Mouse (Mus musculus) myocyte (in vitro differentiated cells): ENCODE data around the gene Gm20388. TPM values are rescaled to one million over a fixed set of nuclear protein-coding genes. Genes with fewer than 3 reads are reported as not detected.

Source experiments
- H3K27me3 ChIP-seq: one replicate; pipeline ENCODE4 v1.6.1; 2011; ENCODE audit not compliant: control insufficient read depth, insufficient read depth, insufficient read length
- H3K36me3 ChIP-seq: one replicate; pipeline ENCODE4 v1.6.1; 2011; ENCODE audit not compliant: control insufficient read depth, insufficient read depth
- H3K4me2 ChIP-seq: one replicate; pipeline ENCODE4 v1.6.1; 2011; ENCODE audit warnings: low read depth, control low read depth
- H3K4me3 ChIP-seq: one replicate; pipeline ENCODE4 v1.5.1; 2011; ENCODE audit warnings: mild to moderate bottlenecking, control low read depth, moderate library complexity
- H3K79me2 ChIP-seq: one replicate; pipeline ENCODE4 v1.6.1; 2011; ENCODE audit not compliant: control insufficient read depth, insufficient read depth
- H3ac ChIP-seq: one replicate; pipeline ENCODE4 v1.6.1; 2011; ENCODE audit not compliant: control insufficient read depth, insufficient read length
- CEBPB ChIP-seq: IDR thresholded peaks from 2 replicates; pipeline ENCODE4 v1.6.1; 2011; ENCODE audit warnings: mild to moderate bottlenecking, moderate library complexity; ENCODE audit not compliant: poor library complexity, insufficient read depth, severe bottlenecking
- E2F4 ChIP-seq: IDR thresholded peaks from one replicate; pipeline ENCODE4 v1.6.1; 2011; ENCODE audit warnings: mild to moderate bottlenecking, control low read depth, moderate library complexity; ENCODE audit not compliant: insufficient read depth
- MAX ChIP-seq: IDR thresholded peaks from one replicate; pipeline ENCODE4 v1.6.1; 2011; ENCODE audit warnings: low read depth, mild to moderate bottlenecking, control low read depth
- MYOD1 ChIP-seq, 3 experiments: IDR thresholded peaks; one replicate each; pipeline ENCODE4 v1.6.1; 2011; ENCODE audit warnings: control low read depth in 2 of 3, low read depth in 2 of 3, mild to moderate bottlenecking in 2 of 3, moderate library complexity in 1 of 3; ENCODE audit not compliant: insufficient read length in 2 of 3, control insufficient read depth in 1 of 3
- MYOG ChIP-seq, 3 experiments: IDR thresholded peaks; one replicate each; pipeline ENCODE4 v1.6.1; 2011; ENCODE audit warnings: control low read depth in 2 of 3, low read depth in 2 of 3, mild to moderate bottlenecking in 2 of 3; ENCODE audit not compliant: insufficient read length in 2 of 3, control insufficient read depth in 1 of 3, insufficient read depth in 1 of 3
- POLR2A ChIP-seq: IDR thresholded peaks from one replicate; pipeline ENCODE4 v1.6.1; 2011; ENCODE audit warnings: low read depth, mild to moderate bottlenecking, control low read depth, moderate library complexity; ENCODE audit not compliant: insufficient read length
- POLR2AphosphoS2 ChIP-seq: IDR thresholded peaks from one replicate; pipeline ENCODE4 v1.6.1; 2011; ENCODE audit warnings: low read depth, control low read depth; ENCODE audit not compliant: insufficient read length
- REST ChIP-seq: IDR thresholded peaks from one replicate; pipeline ENCODE4 v1.6.1; 2011; ENCODE audit warnings: mild to moderate bottlenecking, control low read depth, moderate library complexity; ENCODE audit not compliant: insufficient read depth, insufficient read length
- SRF ChIP-seq: IDR thresholded peaks from one replicate; pipeline ENCODE4 v1.6.1; 2011; ENCODE audit warnings: low read depth; ENCODE audit not compliant: control insufficient read depth, insufficient read length
- TCF12 ChIP-seq: IDR thresholded peaks from one replicate; pipeline ENCODE4 v1.6.1; 2011; ENCODE audit warnings: mild to moderate bottlenecking, control low read depth; ENCODE audit not compliant: poor library complexity, insufficient read depth, severe bottlenecking
- TCF3 ChIP-seq: IDR thresholded peaks from one replicate; pipeline ENCODE4 v1.6.1; 2011; ENCODE audit warnings: low read depth, control low read depth; ENCODE audit not compliant: insufficient read length
- USF1 ChIP-seq: IDR thresholded peaks from one replicate; pipeline ENCODE4 v1.6.1; 2011; ENCODE audit warnings: low read depth, mild to moderate bottlenecking, control low read depth, moderate library complexity
- polyA plus RNA-seq: library from polyadenylated mRNA; unstranded; fragments of >200 nt; fragmentation: generic; extraction: Trizol; gene quantifications from one replicate; pipeline ENCODE4 v1.2.1, GENCODE M21; 2012; ENCODE audit warnings: missing spikeins

The Gm20388 gene
- polyA plus RNA-seq, 1 experiment: 15.3 TPM

DNA sequence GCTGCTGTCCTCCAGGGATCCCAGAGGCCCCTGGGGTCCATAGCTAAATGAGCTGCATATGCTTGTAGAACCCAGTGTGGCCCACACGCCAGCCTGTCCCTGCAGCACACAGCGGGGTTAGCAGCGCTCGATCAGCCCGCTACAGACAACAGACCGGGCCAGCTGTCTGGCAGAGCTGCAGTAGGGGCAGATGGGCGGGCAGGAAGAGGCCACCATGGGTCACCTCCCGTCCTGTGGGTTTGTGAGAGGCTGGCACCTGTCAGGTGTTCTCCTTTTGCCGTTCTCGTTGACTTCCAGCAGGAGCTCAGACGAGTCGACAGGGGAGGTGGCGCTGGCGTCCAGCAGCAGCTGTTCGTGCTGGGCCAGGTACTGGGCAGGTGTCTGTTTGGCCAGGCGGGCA lies 2728.0 kb downstream of the Gm20388 start:
- no peaks in the 10 kb centered on the region for H3K79me2 ChIP-seq
- no peak overlapping the region for H3ac ChIP-seq
- no peak overlapping the region for H3K4me3 ChIP-seq
- TF ChIP-seq SRF (no peak), MYOG (IDR thresholded peaks at IDR 0.05; ENCODE audit: control insufficient read depth in 1 of 3, insufficient read depth in 1 of 3, insufficient read length in 2 of 3, low read depth in 2 of 3) (peak in 2 of 3 experiments; percentile 15 to 92), POLR2AphosphoS2 (peak; percentile 26), REST (no peak), USF1 (no peak), E2F4 (no peak), MYOD1 (IDR thresholded peaks at IDR 0.05; ENCODE audit: control insufficient read depth in 1 of 3, insufficient read length in 2 of 3, low read depth in 2 of 3) (peak in 2 of 3 experiments; percentile 63 to 79), TCF12 (peak; percentile 40), TCF3 (peak; percentile 56), POLR2A (peak; percentile 29), CEBPB (no peak), MAX (no peak)
- peak overlapping the region; percentile 32 for H3K4me2 ChIP-seq
- H3K36me3 ChIP-seq: no peaks in the 10 kb centered on the region
- H3K27me3 ChIP-seq: peaks cover 15% of the 10 kb centered on the region

GRCm38 (mm10) chr8:122639521-122640248 lies 2729.0 kb downstream of the Gm20388 start:
- H3K4me3 ChIP-seq: no peak overlapping the region
- H3ac ChIP-seq: no peak overlapping the region
- H3K79me2 ChIP-seq: no peaks in the 10 kb centered on the region
- no peaks in the 10 kb centered on the region for H3K36me3 ChIP-seq
- peaks cover 10% of the 10 kb centered on the region for H3K27me3 ChIP-seq
- no peak for TF ChIP-seq POLR2AphosphoS2
- TF ChIP-seq MYOD1 (IDR thresholded peaks at IDR 0.05; ENCODE audit: control insufficient read depth in 1 of 3, insufficient read length in 2 of 3, low read depth in 2 of 3): peak in 2 of 3 experiments; percentile 12 to 45
- TF ChIP-seq MYOG (IDR thresholded peaks at IDR 0.05; ENCODE audit: control insufficient read depth in 1 of 3, insufficient read depth in 1 of 3, insufficient read length in 2 of 3, low read depth in 2 of 3): peak in 1 of 3 experiments; percentile 67
- TF ChIP-seq E2F4: no peak
- peak; percentile 12 for TF ChIP-seq REST
- no peak for TF ChIP-seq CEBPB
- TF ChIP-seq SRF: no peak
- TF ChIP-seq TCF12: no peak
- TF ChIP-seq USF1: no peak
- peak overlapping the region; percentile 38 for H3K4me2 ChIP-seq

GRCm38 (mm10) chr8:122640825-122641224 lies 2730.2 kb downstream of the Gm20388 start:
- no peaks in the 10 kb centered on the region for H3K36me3 ChIP-seq
- H3ac ChIP-seq: no peak overlapping the region
- H3K27me3 ChIP-seq: no peaks in the 10 kb centered on the region
- no peak overlapping the region for H3K4me2 ChIP-seq
- H3K4me3 ChIP-seq: no peak overlapping the region
- H3K79me2 ChIP-seq: no peaks in the 10 kb centered on the region
- TF ChIP-seq SRF: no peak
- no peak for TF ChIP-seq TCF3
- no peak for TF ChIP-seq POLR2A
- TF ChIP-seq MYOG (IDR thresholded peaks at IDR 0.05; ENCODE audit: control insufficient read depth in 1 of 3, insufficient read depth in 1 of 3, insufficient read length in 2 of 3, low read depth in 2 of 3): no peak
- no peak for TF ChIP-seq E2F4
- TF ChIP-seq USF1: no peak
- TF ChIP-seq MYOD1 (IDR thresholded peaks at IDR 0.05; ENCODE audit: control insufficient read depth in 1 of 3, insufficient read length in 2 of 3, low read depth in 2 of 3): no peak
- no peak for TF ChIP-seq CEBPB
- TF ChIP-seq MAX: no peak
- no peak for TF ChIP-seq REST
- no peak for TF ChIP-seq TCF12
- no peak for TF ChIP-seq POLR2AphosphoS2

- Histone ChIP-seq H3K4me2 (no peak overlapping the region), H3K27me3 (no peaks in the 10 kb centered on the region), H3K36me3 (no peaks in the 10 kb centered on the region), H3K4me3 (no peak overlapping the region), H3K79me2 (no peaks in the 10 kb centered on the region), H3ac (no peak overlapping the region)
- TF ChIP-seq USF1 (no peak), MAX (no peak), MYOD1 (IDR thresholded peaks at IDR 0.05; ENCODE audit: control insufficient read depth in 1 of 3, insufficient read length in 2 of 3, low read depth in 2 of 3) (peak in 1 of 3 experiments; percentile 29), CEBPB (no peak), MYOG (IDR thresholded peaks at IDR 0.05; ENCODE audit: control insufficient read depth in 1 of 3, insufficient read depth in 1 of 3, insufficient read length in 2 of 3, low read depth in 2 of 3) (peak in 1 of 3 experiments; percentile 7), POLR2A (peak; percentile 15), TCF12 (no peak), E2F4 (no peak), REST (no peak), SRF (no peak), TCF3 (no peak), POLR2AphosphoS2 (no peak)
Observed at GRCm38 (mm10) chr8:122641406-122641805, 2730.8 kb downstream of the Gm20388 start.
